Mouse (Mus musculus) cerebellum, adult 8-10 months (tissue): Measurements from ENCODE around the gene Ogg1.
"Not testable (repeated sequence)": the region's sequence is repeated elsewhere in the genome, so short reads cannot be mapped to it uniquely, and the experiment has no call there.

Source experiments
- DNase-seq: peaks from one replicate; pipeline ENCODE4 v3.0.0; 2022

The Ogg1 gene

DNA sequence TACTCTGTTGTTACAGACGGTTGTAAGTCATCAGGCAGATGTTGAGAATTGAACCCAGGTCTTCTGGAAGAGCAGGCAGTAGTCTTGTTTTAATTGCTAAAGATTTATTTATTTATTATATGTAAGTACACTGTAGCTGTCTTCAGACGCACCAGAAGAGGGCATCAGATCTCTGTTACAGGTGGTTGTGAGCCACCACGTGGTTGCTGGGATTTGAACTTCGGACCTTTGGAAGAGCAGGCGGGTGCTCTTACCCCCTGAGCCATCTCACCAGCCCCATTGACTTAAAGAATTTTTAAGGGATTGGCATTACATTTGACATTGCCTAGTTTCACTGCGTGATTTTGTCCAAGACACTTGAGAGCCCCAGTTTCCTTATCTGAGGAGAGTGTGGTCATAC is 6.0 kb downstream of the Ogg1 start:
- DNase-seq: not testable (repeated sequence)

DNA sequence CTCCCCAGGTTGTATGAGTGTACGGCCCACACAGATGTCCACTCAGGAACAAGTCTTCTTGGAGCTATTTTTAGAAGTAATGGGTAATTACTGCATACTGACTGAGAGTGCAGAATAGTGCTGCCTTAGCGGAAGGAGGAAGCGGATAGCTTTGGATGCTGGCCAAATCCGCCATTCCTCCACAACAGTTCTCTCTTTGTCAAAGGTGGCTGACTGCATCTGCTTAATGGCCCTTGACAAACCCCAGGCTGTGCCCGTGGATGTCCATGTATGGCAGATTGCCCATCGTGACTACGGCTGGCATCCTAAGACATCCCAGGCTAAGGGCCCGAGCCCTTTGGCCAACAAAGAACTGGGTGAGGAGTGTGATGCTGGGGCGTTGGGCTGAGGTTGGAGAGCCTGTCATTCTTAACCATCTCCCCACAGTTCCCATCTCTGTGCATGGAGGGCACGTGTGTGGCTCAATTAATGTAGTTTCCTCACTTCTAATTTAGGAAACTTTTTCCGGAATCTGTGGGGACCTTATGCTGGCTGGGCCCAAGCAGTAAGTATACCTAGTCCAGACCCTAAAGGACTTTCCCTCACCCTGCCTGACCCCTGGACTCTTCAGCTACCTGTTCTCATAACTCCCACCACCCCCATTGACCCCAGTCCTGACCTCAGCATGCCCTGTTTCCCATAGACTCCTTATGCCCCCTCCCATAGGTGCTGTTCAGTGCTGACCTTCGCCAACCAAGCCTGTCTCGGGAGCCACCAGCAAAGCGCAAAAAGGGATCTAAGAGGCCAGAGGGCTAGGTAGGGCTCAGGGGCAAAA is 6.6 kb downstream of the Ogg1 start:
- no peak for DNase-seq

DNA sequence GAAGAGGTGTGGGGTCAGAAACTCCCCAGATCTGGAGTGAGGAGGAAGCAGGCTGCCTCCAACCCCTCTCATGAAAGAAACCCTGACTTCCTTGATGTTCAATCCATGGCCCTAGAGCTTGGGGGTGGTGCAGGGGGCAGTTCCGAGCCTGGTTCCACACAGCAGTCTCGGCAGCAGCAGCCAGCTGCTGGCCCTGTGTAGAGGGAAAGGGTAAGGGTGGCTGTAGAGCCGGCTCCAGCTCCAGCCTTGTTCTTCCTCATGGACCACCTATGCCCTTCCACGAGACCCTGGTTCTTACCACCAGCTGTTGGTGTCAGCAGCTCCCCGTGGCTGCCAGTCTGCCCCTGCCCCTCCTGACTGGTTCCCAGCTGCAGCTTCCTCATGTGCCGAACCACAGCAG is 7.4 kb downstream of the Ogg1 start:
- DNase-seq: no peak

DNA sequence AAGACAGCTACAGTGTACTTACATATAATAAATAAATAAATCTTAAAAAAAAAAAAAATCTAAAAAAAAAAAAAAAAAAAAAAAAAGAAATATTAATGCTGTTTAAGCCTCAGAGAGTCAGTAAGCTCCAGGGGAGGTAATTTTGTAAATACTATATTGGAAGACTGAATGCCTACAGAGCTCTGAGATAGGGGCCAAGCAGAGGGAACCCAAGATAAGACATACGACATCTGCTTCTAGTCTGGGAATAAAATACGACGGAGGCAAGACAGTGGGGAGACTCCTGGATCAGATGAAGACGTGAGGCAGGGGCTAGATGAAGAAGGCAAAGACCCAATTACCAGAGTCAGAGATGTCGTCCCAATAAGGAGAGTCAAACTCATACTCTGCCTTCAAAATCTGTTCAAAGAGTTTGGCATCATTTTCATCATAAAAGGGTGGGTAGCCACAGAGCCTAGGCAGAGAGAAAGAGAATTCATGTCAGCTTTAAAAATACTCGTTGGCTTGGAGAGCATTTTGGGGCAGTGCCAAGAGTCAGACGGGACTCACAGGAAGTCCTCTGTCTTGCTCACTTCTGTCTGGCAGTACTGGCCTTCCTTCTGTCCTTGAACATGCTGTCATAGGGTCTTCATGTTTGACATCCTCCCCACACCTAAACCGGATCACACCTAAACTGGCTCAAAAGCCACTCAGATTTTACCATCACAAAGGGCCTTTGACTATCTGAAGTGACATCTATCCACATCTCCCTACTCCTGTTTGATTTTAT is 10.3 kb downstream of the Ogg1 start:
- no peak for DNase-seq

DNA sequence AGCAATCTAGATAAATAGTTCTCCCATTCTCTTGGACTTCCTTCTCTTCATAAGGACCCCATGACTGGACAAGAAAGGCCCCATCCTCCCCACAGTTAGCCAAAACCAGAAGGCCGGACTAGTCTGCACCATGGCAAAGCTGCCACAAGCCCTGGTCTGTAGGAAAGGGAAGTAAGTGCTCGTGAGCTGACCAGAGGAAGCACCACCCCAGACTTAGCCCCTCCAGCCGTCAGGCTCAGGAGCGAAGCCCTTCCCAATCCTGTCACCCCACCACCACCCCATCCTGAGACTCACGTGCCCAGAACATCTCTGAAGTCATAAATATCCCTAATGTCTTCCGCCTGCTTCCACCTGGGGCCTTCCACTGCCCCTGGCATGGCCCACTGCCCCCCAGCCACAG is 14.8 kb downstream of the Ogg1 start:
- no peak for DNase-seq

DNA sequence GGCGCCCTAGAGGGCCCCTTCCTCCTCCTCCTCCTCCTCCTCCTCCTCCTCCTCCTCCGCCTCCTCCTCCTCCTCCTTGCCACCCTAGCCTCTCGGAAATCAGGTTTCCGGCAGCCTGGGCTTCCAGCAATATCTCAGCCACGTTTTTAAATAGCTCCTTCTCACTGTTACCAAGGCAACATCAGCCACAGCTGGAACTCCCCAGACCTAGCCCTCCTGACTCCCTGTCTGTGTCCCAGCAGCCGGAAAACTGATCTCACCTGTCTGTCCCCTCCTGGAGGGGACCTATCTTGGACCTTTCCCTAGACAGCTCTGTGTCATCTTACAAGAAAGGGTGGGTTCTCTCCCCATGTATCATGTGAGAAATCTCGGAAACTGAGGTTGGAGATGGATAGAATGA is 15.5 kb downstream of the Ogg1 start:
- DNase-seq: no peak

DNA sequence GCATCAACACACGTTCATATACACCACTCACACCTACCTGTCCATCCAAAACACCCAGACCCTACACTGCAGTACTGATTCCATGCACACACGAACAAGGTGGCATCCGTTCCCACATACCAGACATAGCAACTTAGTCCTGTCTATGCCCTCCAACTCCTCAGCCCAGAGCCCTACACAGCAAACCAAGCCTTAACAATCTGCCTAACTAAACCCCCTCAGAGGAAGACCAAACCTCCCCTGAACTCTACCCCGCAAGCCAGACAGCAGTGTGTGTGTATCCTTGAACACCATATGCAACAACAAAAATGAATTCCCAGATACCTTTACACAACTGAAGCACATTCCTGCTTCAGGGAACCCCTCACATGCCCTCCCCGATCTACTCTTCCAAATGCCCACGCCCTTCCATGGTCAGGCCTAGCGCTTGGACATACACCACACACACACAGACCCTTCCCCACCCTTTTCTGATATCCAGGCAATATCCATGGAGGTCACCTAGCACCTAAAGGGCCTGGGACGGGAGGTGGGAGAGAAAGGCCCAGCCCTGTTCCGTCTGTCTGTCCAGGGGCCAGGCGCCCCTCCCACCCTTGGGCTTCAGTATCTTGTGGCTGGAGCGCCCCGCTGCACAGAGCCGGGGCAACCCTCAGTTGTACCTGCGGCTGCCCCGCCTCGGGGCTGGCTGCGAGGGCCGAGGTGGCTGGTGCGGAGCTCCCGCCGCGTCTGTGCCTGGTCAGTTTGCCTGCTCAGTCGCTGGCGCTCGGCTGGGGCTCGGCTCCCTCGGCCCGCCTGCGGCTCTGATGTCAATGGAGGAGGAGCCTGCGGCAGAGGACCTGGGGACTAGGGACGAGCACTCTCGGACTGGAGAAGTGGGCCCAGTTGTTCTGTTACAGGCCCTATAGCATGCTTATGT is 16.7 kb downstream of the Ogg1 start, which contains the start of gene Camk1:
Camk1 (minus strand) TSS at position 808 of the 916 bp plus-strand sequence.
- DNase-seq: peak; percentile 81

DNA sequence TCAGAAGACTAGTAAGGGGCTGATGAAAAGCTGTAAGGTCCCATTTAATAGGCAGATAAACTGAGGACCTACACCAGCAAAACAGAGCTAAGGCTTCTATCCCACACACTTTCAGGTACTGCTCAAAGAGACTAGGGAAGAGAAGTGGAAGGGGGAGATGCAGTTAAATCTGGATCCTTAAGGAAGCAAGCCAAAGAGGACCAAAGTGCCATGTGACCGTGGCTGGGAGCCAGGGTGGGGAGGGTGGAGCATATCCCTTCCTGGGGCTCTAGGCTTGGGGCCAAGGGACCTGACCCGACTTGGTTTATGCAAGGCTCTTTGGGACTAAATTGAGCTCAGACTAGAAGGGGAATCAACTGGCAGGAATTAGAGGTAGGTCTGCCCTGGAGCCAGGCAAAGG is 17.5 kb downstream of the Ogg1 start:
- DNase-seq: peak; percentile 53

DNA sequence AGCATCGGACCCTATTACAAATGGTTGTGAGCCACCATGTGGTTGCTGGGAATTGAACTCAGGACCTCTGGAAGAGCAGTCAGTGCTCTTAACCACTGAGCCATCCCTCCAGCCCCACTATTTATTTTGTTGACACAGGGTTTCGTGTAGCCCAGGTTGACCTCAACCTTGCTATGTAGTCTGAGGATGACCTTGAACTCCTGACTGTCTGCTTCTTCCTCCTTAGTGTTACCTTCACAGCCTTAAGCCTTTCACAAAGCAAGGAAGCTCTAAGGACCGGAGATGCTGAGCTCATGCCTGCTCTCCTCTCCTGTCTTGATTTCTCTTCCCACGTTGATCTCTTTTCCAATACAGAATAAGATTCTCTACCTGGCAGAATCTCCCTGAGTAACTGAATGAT is 20.1 kb downstream of the Ogg1 start:
- DNase-seq: no peak

DNA sequence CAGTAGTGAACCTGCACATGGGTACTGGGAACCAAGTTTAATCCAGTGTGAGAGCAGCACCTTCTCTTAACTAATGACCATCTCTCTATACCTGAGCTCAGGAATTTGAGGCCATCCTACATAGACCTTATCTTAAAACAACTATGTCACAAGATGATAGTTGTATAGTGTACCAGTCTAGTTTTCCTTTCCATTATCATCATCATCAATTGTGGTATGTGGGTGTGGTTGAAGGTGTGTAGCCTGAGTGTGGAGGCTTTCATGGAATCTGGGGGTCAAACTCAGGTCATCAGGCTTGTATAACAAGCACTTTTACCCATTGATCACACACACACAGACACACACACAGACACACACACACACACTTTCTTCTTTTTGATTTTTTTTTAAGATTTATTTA is 23.8 kb downstream of the Ogg1 start:
- no peak for DNase-seq

DNA sequence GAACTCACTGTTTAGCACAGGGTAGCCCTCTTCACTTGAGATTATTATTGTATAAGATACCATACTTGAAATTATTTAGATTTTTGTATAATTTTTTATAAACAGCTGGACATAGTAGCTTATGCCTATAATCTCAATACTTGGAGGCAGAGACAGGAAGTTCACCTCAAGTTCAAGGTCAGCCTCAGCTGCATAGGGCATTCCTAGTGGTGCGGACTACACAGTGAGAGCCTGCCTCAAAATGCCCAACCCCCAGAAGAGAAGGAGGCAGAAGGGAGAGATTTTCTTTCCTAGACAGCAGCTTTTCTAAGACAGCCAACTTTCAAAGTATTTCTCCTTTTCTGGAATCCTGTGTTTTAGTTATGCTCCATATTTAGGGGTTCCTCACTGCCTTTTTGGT is 24.4 kb downstream of the Ogg1 start:
- no peak for DNase-seq

DNA sequence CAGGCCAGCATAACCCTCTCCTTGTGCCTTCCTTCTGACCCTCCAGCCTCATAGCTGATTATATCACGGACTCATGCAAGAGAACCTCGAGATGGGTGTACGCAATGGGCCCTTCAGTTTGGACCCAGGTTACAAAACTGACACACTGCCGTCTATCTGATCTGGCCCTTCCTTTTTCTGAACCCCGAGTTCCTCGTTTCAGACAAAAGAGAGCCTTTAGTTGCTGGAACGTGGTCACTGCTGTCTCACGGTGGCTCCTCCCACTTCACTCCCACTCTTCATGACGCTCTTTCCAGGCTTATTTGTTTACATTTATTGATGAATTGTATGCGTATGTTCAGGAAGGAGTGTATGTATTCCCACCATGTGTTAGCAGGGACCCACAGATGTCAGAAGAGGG is 24.9 kb downstream of the Ogg1 start:
- DNase-seq: no peak

DNA sequence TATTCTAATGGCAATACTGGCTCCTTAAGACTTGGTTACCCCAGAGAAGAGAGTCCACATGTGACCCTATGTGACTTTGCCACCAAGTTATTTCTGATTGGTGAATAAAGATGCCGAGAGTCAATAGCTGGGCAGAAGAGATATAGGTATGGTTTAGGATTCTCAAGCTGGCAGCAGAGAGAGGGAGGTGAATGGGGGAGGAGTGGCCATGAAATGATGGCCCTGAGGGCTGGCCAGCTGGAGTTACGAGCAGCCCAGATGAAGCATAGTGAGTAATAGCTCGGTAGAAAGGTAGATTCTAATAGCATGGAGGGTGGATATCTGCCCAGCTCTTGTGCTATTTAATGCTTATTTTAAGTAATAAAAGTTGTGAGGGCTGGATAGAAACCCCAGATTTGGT is 26.0 kb downstream of the Ogg1 start:
- no peak for DNase-seq

DNA sequence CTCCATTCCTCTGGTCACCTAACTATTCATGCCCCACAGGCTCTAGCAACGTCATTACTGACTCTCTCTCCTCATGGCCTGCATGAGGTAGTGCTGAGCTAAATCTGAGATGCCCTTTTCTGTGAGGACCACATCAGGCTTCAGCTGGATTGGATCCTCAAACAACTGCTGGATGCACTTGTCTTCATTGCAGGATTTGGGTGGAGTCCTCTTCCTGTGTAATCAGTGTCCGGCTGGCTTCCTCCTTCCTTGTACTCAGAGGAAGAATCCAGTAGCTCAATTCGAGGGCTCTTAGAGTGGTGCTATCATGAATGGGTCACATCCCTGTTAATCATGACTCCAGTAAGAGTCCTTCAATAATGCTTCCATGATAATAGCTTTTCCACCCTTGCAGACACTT is 26.9 kb downstream of the Ogg1 start:
- DNase-seq: no peak

DNA sequence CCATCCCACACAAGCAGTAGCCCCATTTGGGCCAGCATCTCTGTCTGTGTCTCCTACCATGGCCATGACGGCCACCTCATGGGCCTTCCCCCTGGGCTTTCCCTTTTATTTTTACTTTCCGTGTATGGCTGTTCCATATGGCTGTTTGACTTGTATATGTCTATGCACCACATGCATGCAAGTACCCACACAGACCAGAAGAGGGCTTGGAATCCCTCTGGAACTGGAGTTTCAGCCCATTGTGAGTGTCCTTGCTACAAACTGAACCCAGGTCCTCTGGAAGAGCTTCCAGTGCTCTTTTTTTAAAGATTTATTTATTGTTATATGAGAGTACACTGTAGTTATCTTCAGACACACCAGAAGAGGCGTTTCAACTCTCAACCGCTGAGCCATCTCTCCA is 34.7 kb downstream of the Ogg1 start:
- no peak for DNase-seq

DNA sequence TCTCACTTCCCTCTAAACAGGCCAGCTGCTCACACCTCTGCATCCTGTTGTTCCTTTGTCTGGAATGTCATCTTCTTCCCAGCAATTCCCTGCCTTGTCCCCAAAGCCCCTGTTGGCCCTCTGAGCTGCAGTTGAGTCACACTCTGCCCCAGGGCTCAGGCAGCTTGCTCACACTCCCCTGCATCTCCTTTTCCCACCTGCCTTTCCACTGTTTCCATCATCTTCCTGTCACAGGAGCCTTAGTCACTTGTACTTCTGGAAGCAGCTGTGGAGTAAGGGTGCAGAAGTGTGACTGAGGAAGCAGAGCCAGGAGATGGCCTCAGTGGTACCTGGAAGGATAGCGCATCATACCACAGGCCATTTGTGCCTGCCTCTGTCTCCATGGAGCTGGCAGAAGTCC is 35.5 kb downstream of the Ogg1 start:
- DNase-seq: no peak

DNA sequence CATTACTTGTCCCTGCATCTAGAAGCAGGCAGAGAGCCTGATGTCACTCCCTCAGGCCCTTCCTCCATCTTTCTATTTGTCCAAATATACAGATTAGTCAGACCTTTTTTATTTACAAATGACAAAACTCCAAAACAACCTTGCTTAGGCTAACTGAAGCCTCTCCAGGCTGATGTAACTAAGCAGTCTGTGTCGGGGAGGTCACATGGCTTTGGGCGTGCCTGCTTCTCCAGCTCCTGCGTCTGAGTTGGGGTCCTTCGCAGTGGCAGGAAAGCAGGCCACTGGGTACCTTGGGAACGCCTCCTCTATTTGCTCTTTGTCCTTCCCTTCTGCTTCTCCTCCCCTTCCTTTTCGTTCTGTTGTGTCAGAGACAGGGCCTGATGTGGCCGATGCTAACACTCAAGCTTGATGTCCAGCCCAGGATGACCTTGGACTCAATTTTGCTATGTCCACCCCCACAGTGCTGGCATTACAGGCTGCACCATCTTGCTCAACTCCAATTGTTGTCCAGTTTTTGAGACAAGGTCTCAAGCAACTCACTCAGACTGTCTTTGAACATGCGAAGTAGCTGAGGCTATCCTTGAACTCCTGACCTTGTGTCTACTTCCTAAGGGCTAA is 37.9 kb downstream of the Ogg1 start:
- no peak for DNase-seq

DNA sequence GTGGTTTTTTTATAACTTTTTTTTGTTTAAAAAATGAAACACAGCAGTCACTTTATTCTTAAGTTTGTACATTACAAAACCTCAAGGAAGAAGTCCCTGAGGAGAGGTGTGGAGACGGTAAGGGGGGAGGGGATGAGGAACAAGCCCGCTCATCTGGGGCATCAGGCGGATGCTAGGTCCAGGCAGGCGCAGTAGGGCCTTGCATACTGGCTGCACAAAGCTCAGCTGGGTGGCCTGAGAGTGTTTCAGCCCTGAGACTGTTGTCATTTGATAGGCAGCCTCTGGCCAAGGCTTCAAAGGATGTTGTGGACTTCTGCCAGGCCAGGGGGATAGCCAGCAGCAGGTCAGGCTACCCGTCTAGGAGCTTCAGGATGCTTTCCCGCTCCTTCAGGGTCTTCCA is 39.9 kb downstream of the Ogg1 start:
- no peak for DNase-seq

DNA sequence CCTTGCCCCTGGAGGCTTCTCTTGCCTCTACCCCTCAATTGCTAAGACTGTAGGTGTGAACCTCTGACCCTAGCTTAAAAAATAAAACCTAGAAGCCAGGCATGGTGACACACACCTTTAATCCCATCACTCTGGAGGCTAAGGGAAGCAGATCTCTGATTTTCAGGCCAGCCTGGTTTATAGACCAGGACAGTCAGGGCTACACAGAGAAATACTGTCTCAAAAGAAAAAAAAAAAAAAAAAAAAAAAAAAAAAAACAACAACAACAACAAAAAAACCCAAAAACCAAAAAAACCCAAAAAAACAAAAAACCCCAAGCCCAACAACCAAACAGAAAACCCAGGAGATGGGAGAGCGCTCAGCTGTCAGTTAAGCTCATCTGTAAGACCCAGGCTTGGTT is 40.8 kb downstream of the Ogg1 start:
- no peak for DNase-seq

DNA sequence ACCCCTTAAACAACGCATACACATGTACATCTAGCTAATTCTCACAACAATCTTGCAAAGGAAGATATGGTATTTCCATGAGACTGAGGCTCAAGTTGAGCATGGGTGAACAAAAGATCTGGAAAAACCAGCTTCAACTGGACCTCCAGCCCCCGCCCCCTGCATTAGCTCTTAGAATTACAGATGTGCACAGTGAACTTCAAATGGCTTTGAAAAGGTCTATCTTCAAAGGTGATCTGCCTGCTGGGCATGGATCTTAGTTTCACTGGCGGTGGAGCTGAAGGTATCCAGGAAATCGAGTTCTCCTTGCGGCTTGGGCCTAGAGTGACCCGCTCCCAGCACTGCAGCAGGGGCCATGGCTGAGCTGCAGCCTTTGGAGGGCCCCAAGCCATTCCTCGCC is 41.4 kb downstream of the Ogg1 start:
- no peak for DNase-seq

DNA sequence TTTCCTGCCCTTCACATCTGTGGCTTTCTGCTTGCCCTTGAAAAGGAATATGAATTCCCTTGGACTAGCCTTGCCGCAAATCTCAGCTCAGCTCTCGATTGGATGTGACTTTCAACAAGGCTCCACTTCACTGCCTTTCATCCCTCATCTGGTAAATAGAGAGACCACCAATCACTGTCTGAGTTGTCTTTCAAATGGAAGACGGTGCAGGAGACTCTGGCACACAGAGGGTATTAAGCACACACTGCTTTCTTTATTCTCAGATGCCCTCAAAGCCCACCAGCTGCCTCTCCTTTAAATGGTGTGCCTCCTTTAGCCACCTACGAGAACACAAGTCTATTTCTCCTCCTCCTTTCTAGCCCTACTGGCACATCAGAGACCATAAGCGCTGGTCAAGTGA is 41.8 kb downstream of the Ogg1 start:
- no peak for DNase-seq

DNA sequence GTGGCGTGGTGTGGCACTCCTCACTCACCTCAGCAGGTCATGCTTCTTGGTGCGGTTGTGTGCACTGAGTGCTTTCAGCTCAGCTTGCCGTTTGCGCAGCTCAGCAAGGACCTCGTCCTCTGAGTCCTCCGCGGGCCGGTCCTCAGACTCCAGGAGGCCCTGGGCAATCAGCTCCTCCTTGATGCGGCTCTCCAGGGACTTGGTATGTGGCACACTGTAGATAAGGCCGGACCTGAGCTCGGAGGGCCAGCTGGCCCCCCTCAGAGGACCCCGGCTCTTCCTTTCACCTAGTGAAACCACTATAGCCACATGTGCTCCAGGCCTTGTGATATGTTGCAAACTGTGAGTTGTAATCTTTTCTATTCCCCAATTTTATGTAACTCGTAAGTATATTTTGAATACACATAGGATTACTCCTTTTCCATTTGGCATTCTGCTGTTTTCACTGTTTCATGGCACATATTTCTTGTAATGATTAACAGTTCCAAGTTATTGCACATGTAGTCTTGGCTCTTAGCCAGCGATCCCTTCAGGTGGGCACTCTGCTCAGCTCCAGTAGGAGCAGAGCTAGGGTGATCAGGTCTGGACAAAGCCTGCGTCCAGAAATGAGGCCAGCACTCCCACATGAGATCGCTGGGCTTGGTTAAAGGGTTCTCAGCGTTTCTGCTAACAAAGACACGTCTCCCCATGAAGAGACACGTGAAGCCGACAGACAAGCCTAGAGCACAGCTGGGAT is 43.6 kb downstream of the Ogg1 start:
- DNase-seq: no peak
